In the genomic region with DNA sequence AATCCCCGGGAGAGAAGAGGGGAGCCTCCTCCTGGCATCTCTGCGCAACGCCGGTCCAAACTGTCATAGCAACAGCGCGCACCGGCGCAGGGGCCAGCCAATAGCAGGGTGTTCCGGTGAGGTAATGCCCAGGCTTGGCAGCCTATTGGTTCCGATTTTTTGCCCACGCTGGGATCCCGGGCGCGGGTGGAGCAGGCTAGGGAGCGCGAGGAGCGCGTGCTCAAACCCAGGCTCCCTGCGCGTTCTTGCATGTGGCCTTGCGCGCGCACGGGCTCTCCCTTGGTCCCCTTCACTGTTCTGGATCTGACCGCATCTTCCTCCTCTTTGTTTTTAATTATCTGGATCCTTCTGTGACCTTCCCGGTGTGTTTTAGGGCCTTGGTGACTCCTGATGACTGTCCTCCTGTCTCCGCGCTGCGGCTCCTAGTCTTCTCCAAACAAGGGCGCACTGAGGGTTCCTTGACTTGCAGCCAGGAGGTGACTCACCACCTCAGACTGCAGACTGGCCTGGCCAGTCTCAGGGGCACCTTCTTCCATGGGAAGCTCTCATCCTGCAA, we compare ENCODE assay signal across 7 mouse cellular contexts. TPM values are rescaled to one million over a fixed set of nuclear protein-coding genes. Genes with fewer than 3 reads are reported as not detected.
DNase-seq lines count a peak whose midpoint lies in the region; ATAC-seq and TF ChIP-seq lines count a peak whose summit lies in the region.

No protein-coding gene starts in this region.

- peak; percentile 94 for ATAC-seq in midbrain, postnatal 0 days (ENCODE audit: low FRiP score)

- no peaks in the 10 kb centered on the region for H3K9me3 ChIP-seq in midbrain, postnatal 0 days (ENCODE audit: low read length)

- peak overlapping the region; percentile 38 for H3K4me2 ChIP-seq in midbrain, postnatal 0 days (ENCODE audit: low read depth, low read length, poor library complexity, severe bottlenecking)

- 1% methylated on average over 30 of the region's 30 CpGs for WGBS in heart, adult 2 months
- 2% methylated on average over 30 of the region's 30 CpGs for WGBS in kidney, adult 2 months
- WGBS in midbrain, postnatal 0 days: under 1% methylated on average over 30 of the region's 30 CpGs

- H3K4me1 ChIP-seq in heart, adult 2 months (ENCODE audit: control insufficient read depth, insufficient read depth, low read length): peaks cover 4% of the 10 kb centered on the region
- no peaks in the 10 kb centered on the region for H3K4me1 ChIP-seq in kidney, adult 2 months (ENCODE audit: control insufficient read depth, insufficient read depth, low read length)
- H3K4me1 ChIP-seq in midbrain, postnatal 0 days (ENCODE audit: insufficient read depth, low read length): peaks cover 32% of the 10 kb centered on the region

- no peaks in the 10 kb centered on the region for H3K36me3 ChIP-seq in heart, adult 2 months (ENCODE audit: control insufficient read depth, insufficient read depth, low read length)
- no peaks in the 10 kb centered on the region for H3K36me3 ChIP-seq in kidney, adult 2 months (ENCODE audit: control insufficient read depth, insufficient read depth, low read length)
- H3K36me3 ChIP-seq in midbrain, postnatal 0 days (ENCODE audit: insufficient read depth, low read length): no peaks in the 10 kb centered on the region

- TF ChIP-seq POLR2A in heart, adult 2 months (IDR thresholded peaks at IDR 0.05; ENCODE audit: insufficient read depth, low read depth, low read length): no peak
- TF ChIP-seq POLR2A in kidney, adult 2 months (IDR thresholded peaks at IDR 0.05; ENCODE audit: low read depth, low read length): no peak

- no peak overlapping the region for H3K9ac ChIP-seq in heart, adult 2 months (ENCODE audit: low read depth, low read length)
- H3K9ac ChIP-seq in midbrain, postnatal 0 days (replicated peaks; ENCODE audit: low read length, poor library complexity, severe bottlenecking): peak overlapping the region; percentile 59

- H3K79me2 ChIP-seq in heart, adult 2 months (replicated peaks; ENCODE audit: control insufficient read depth, insufficient read depth, low read length): no peaks in the 10 kb centered on the region

- H3K27me3 ChIP-seq in heart, adult 2 months (ENCODE audit: control insufficient read depth, insufficient read depth, low read length): no peaks in the 10 kb centered on the region
- no peaks in the 10 kb centered on the region for H3K27me3 ChIP-seq in kidney, adult 2 months (replicated peaks; ENCODE audit: control insufficient read depth, insufficient read depth, low read length)
- no peaks in the 10 kb centered on the region for H3K27me3 ChIP-seq in midbrain, postnatal 0 days (ENCODE audit: insufficient read depth, low read length)

- no peak overlapping the region for H3K27ac ChIP-seq in heart, adult 2 months
- H3K27ac ChIP-seq in kidney, adult 2 months (ENCODE audit: insufficient read depth, low read depth, low read length): no peak overlapping the region
- H3K27ac ChIP-seq in midbrain, postnatal 0 days (ENCODE audit: low read depth, low read length): peak overlapping the region; percentile 79

- H3K4me3 ChIP-seq in heart, adult 2 months: peak overlapping the region; percentile 44
- H3K4me3 ChIP-seq in kidney, adult 2 months (ENCODE audit: insufficient read depth, low read depth, low read length): no peak overlapping the region; the same call in 1 of the 2 replicates
- peak overlapping the region; percentile 13; the same call in 1 of the 2 replicates for H3K4me3 ChIP-seq in midbrain, postnatal 0 days (ENCODE audit: low read depth, low read length)

- DNase-seq in adrenal gland, postnatal 25 days: peak; percentile 85
- peak; percentile 75 for DNase-seq in embryo, embryonic 11 days
- DNase-seq in heart, adult 2 months: peak; percentile 73 to 80
- DNase-seq in kidney, adult 2 months: peak; percentile 60
- peak; percentile 96 to 97 for DNase-seq in left cerebral cortex, postnatal 36 days (ENCODE audit: low spot score in 2 of 2)
- DNase-seq in midbrain, postnatal 0 days (ENCODE audit: low spot score): peak; percentile 96
- DNase-seq in urinary bladder, adult 18-20 months (ENCODE audit: low spot score in 2 of 2): peak; percentile 69 to 70

- intact Hi-C loops in heart, adult 2 months (cut with DNase I): no loop called here
- intact Hi-C loops in left cerebral cortex, postnatal 36 days (cut with DNase I): no loop called here

- no peak for TF ChIP-seq EP300 in heart, adult 2 months (IDR thresholded peaks at IDR 0.05; ENCODE audit: insufficient read depth, low read depth, low read length)

- peak; percentile 39 for TF ChIP-seq CTCF in heart, adult 2 months (IDR thresholded peaks at IDR 0.05)
- TF ChIP-seq CTCF in kidney, adult 2 months (conservative IDR thresholded peaks at IDR 0.05; ENCODE audit: insufficient read depth, insufficient read length, low read depth, low read length): no peak
- peak; percentile 56 for TF ChIP-seq CTCF in midbrain, postnatal 0 days (IDR thresholded peaks at IDR 0.05)

RNA-seq across cellular contexts. Expression of gene Laptm5, which starts 51.2 kb away (rescaled TPM):
- total RNA-seq in adrenal gland, postnatal 25 days (2021): 12.1 and 13.6 TPM in 2 replicates
- 10 to 100 TPM; 15.5 to 22.8 TPM for total RNA-seq in heart, adult 2 months (2021)
- polyA plus RNA-seq in heart, adult 2 months (2012; rRNA removed): 44.1 and 59.4 TPM in 2 replicates
- polyA plus RNA-seq in kidney, adult 2 months (2012; rRNA removed): 35.6 and 79.8 TPM in 2 replicates
- total RNA-seq in left cerebral cortex, postnatal 36 days (2021): 10 to 100 TPM; 33.3 to 38.6 TPM
- total RNA-seq in midbrain, postnatal 0 days (2014; rRNA removed): 28.2 and 34.5 TPM in 2 replicates
- polyA plus RNA-seq in midbrain, postnatal 0 days (2015; fragmentation: Nextera tagmentation; extraction: Ambion mirVana): 32.8 and 36.2 TPM in 2 replicates
